Mouse (Mus musculus): Measurements from ENCODE around the gene Ina. TPM values are rescaled to one million over a fixed set of nuclear protein-coding genes. Genes with fewer than 3 reads are reported as not detected.
"Not testable (repeated sequence)": the region's sequence is repeated elsewhere in the genome, so short reads cannot be mapped to it uniquely, and the experiment has no call there.

Gene Ina
- total RNA-seq, 4 experiments from 2014 or later: 0.06 to 0.19 TPM; not detected in 2

DNA sequence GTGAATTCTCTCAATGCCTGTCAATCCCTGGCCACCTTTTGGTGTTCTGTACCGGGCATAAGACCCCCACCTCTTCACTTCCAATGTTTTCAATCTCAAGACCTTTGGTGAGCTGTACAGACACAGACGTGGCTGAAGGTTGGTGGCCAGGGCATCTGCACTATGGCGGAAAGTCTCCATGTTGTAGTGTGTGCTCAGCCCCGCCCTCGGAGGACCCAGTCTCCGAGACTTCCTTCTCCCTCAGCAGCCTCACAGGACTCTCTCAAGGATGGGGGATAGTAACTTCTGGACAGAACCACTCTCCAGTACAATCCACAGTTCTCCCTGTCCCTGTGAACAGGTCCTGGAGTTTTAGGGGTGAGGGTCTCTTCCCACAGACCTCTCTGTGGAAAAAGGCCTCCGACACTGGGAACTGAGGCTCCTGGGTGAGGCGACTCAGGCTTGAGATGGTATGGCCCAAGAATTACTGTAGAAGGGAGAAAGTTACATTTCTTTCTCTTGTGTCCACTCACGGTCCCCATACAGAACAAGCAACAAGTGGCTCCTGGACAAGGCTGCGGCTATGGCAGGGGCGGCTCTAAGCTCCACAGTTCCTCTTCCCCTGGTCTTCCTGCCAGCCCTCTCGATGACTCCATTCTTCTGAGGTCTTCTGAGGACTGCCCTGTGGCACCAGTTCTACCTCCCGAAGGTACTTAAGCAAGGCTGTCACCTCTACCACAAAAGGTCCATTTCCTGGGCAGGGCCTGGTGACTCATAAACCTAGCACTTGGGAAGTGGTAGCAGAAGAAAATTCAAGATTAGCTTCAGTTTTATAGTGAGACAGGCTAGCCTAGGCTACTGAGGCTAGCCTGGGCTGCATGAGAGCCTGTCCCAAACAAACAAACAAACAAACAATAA is 29.5 kb upstream of the Ina start:
- no peak for DNase-seq (ENCODE audit: low spot score)

- DNase-seq (ENCODE audit: low spot score): no peak
Measured at GRCm38 (mm10) chr19:46987646-46988045, 26.9 kb upstream of the Ina start.

- DNase-seq (ENCODE audit: low spot score): no peak
Measured at GRCm38 (mm10) chr19:46988231-46989087, 26.0 kb upstream of the Ina start.

DNA sequence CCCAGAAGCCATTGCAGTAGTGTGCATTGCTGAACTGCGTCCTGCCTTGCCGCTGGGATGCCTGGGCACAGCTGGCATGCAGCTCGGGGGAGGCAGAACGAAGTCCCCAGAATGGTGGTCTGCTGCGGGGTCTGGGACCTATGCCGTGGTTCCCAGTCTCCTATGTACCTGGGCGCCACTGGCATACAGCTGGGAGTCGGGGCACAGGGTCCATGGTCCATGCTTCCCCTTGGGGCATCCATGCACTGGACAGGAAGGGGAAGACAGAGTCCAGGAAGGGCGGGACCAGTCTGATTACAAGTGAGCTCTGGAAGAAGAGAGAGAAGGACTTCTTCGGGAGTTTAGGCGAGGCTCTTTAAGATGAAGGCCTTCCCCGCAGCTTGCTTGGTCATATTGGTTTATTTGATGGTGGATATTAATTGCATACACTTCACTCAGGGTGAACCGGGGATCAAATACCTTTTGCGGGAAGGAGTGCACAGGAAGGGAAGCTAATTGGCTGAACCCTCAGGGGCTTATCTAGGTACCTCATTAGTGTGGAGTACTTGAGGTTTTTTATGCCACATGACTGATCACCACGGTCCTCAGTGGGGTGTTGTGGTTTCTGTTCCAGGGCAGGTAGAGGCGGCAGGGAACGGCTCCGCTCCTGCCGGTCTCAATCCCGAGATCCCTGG is 24.9 kb upstream of the Ina start:
- no peak for DNase-seq (ENCODE audit: low spot score)

DNA sequence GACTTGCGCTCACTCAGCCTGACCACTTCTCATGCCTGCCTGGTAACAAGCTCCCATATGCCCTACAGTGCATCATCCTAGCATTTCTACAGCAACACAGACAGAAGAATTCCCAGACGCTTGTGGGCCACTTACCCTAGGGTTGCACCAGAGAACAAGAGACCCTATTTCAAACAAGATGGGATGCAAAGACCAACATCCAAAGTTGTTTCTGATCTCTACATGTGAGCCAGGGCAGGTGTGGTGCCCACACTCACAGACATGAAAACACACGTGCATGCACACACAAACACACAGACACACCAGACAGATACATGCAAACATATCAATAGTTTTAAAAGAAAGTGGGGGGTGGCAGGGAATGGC is 24.4 kb upstream of the Ina start:
- no peak for DNase-seq (ENCODE audit: low spot score)

GRCm38 (mm10) chr19:46990625-46991024 is 23.9 kb upstream of the Ina start:
- not testable (repeated sequence) for DNase-seq (ENCODE audit: low spot score)

DNA sequence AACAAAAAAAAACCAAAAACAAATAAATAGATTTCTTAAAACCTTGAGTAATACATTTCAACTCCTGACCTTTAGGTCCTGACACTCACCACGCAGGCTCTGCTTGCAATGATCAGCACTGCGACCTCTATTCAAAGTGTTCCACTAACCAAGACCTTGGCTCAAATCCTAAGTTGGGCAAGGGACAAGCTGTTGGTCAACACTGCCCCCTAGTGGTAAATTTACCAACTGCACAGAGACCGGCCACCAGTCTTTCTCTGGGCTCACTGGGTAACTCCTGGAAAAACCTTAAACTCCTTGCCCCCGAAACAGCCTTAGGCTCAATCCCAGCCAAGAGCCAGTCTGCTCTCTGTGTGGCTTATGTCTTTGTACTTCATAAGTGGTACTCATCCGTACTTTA is 23.4 kb upstream of the Ina start:
- peak; percentile 90 for DNase-seq (ENCODE audit: low spot score)

- DNase-seq (ENCODE audit: low spot score): not testable (repeated sequence)
Measured at GRCm38 (mm10) chr19:46992329-46992728, 22.2 kb upstream of the Ina start.

- DNase-seq (ENCODE audit: low spot score): no peak
Measured at GRCm38 (mm10) chr19:46996095-46996494, 18.4 kb upstream of the Ina start.

GRCm38 (mm10) chr19:46998168-46998870 is 16.2 kb upstream of the Ina start:
- no peak for DNase-seq (ENCODE audit: low spot score)

DNA sequence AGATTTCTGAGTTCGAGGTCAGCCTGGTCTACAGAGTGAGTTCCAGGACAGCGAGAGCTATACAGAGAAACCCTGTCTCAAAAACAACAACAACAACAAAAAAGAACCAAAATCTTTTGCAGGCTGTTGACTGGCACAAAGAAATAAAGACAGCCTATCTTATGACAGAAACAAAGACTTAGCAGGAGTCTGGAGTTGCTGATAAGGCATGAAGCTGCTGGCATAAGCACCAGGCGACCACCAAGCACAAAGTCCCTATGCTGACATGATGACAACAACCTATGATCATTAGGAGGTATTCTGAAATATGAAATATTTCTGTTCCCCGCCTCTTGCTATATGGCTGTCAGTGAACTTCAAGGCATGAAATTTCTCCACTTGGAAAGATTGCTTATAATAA is 15.5 kb upstream of the Ina start:
- DNase-seq (ENCODE audit: low spot score): no peak

DNA sequence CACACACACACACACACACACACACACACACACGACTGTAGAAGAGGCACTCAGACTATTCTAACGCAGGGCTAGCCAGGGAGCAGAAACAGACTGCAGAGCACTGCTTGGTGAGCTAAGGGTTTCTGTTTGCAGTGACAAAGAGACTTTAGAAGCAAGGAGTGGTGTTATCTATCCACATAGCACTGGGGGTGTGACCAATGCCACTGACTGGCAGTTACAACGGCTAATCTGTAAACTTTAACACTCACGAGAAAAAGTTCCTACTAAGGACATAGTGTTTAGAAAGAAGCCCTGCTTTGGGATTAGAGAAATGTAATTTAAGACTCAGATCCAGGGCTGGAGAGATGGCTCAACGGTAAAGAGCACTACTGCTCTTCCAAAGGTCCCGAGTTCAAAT is 14.7 kb upstream of the Ina start:
- no peak for DNase-seq (ENCODE audit: low spot score)

GRCm38 (mm10) chr19:47000357-47000756 is 14.1 kb upstream of the Ina start:
- not testable (repeated sequence) for DNase-seq (ENCODE audit: low spot score)

DNA sequence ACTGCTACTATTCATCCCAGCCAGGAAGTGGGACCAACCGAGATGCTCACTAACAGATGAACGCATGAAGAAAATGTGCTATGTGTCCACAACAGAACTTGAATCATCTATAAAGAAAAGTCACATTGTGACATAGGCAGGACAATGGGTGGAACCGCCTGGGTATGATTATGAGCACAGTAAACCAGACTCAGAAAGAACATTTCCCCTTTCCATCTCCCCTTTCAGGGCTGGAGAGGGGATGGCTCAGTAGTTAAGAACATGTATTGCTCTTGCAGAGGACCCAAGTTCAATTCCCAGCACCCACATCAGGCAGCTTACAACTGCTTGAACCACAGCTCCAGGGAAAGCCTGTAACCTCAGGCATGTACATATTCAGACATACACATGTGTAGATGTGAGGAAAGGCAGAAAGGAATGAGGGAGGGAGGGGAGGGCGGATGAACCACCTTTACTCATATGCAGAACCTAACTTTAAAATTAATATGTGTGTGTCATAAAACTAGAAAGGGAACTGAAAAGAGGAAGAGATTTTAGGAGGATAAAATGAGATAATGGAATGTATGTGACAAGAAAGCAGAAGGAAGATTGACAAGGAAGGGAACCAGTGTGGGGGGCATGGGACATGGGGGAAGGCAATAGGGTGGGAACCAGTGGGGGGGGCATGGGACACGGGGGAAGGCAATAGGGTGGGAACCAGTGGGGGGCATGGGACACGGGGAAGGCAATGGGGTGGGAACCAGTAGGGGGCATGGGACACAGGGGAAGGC is 10.6 kb upstream of the Ina start:
- no peak for DNase-seq (ENCODE audit: low spot score)

DNA sequence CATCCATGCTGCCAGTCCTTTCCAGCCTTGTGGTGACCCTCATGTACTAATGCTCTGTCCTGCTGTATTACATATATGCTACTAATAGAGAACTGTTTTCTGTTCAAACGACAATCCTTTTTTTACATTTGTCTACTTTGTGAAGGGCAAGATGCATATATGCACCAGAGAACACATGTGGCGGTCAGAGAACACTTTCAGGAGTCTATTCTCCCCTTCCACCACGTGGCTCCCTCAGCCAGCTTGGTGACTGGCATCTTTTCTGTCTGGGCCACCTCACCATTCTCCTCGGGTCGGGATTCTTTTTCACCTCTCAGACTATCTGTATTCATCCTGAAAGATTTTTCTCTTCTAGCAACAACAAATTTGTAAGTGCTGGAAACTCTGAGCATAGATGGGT is 8.6 kb upstream of the Ina start:
- no peak for DNase-seq (ENCODE audit: low spot score)

DNA sequence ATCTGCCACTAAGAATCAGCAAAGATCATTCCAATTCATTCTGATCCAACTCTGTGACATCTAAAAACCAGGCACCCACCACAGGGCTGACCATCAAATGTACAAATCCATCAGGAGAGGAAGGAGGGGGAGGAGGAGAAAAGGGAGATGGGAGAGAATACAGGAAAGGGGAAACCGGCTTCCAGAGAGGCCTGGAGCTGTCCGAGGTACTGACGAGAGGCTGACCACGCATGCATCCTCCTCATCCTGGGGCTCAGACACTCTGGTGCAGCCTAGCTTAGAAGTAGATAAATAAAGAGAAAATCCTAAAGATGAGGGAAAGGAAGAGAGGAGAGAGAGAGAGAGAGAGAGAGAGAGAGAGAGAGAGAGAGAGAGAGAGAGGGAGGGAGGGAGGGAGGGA is 8.2 kb upstream of the Ina start:
- peak; percentile 9 for DNase-seq (ENCODE audit: low spot score)

DNA sequence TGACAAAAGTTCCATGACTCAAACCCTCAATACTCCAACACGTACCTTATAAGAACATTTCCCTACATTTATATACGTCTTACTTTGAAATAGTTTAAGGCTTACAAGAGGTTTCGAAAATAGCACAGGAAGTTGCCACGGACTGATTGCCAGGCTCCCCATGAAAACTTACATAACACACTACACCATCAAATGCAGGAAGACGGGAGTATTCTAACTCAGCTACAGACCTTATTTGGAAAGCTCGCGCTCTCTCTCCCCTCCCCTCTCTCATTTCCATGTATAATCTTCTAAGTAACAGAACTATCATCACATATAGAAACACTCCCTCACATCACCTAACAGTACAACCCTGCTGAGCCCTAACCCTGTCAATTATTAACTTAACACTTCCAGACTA is 5.1 kb upstream of the Ina start:
- no peak for DNase-seq (ENCODE audit: low spot score)

- DNase-seq (ENCODE audit: low spot score): no peak
Measured at GRCm38 (mm10) chr19:47009943-47010342, 4.6 kb upstream of the Ina start.

GRCm38 (mm10) chr19:47012521-47013130 is 1.9 kb upstream of the Ina start:
- no peak for DNase-seq (ENCODE audit: low spot score)

Data from heart, adult 8-10 months (tissue).